Mouse (Mus musculus) ES-Bruce4 (cell line): ENCODE data around the gene Gm45837.

ENCODE experiments used
- CTCF ChIP-seq: IDR thresholded peaks from one replicate; pipeline ENCODE4 v1.8.1; 2011; ENCODE audit warnings: low read depth, low read length
- EP300 ChIP-seq: IDR thresholded peaks from 2 replicates; pipeline ENCODE4 v1.6.1; 2011; ENCODE audit warnings: low read depth, low read length; ENCODE audit not compliant: insufficient read depth
- POLR2A ChIP-seq: IDR thresholded peaks from one replicate; pipeline ENCODE4 v1.8.1; 2011; ENCODE audit warnings: low read length; ENCODE audit not compliant: insufficient read depth

GRCm38 (mm10) chr7:101363914-101364313 lies 46.8 kb upstream of the Gm45837 start:
- TF ChIP-seq POLR2A (no peak), CTCF (no peak), EP300 (no peak)
